Mouse (Mus musculus): ENCODE results near the gene Hdac7. TPM values are rescaled to one million over a fixed set of nuclear protein-coding genes. Genes with fewer than 3 reads are reported as not detected.

Gene Hdac7
- total and polyA plus RNA-seq, 3 experiments, result 19.8 to 55.2 (median 21.7) TPM

DNA sequence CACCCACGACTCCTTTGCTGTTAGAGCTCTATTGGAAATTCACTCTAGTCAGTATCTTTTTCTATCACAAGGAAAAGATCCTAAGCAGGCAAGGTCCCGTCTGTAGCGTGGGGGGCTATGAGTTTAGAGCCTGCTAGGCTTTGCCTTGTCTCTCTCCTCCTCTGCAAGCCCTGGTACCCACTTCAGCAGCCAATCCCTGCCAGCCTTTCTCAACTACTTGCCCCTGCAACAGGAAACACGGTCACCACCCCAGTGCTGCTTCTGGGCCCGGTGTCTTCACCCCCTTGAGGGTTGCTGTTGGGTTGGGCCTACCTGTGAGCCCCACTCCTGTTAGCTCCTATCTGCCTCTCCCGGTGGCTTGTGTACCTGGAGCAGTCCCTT, 22.3 kb downstream of the Hdac7 start:
- peaks cover 61 to 91% of the 10 kb centered on the region in 2 experiments for H3K4me1 ChIP-seq (ENCODE audit: control insufficient read depth in 1 of 2, insufficient read depth in 2 of 2)
- TF ChIP-seq TBP (conservative IDR thresholded peaks at IDR 0.05; ENCODE audit: low read depth, low read length), result no peak
- no peak for TF ChIP-seq E2F4 (IDR thresholded peaks at IDR 0.05; ENCODE audit: insufficient replicate concordance, low read depth, low read length)
- TF ChIP-seq JUND (conservative IDR thresholded peaks at IDR 0.05; ENCODE audit: low read depth, low read length), result no peak
- TF ChIP-seq POLR2AphosphoS2 (IDR thresholded peaks at IDR 0.05; ENCODE audit: low read depth, low read length), result no peak
- TF ChIP-seq UBTF (IDR thresholded peaks at IDR 0.05; ENCODE audit: low read depth, low read length), result no peak
- TF ChIP-seq SMC3 (IDR thresholded peaks at IDR 0.05; ENCODE audit: low read depth, low read length), result no peak
- TF ChIP-seq IRF4 (IDR thresholded peaks at IDR 0.05; ENCODE audit: low read depth, low read length), result no peak
- TF ChIP-seq BHLHE40 (IDR thresholded peaks at IDR 0.05; ENCODE audit: low read depth, low read length), result no peak
- no peak for TF ChIP-seq HCFC1 (IDR thresholded peaks at IDR 0.05; ENCODE audit: low read depth, low read length)
- no peak for TF ChIP-seq RAD21 (IDR thresholded peaks at IDR 0.05; ENCODE audit: low read depth, low read length)
- TF ChIP-seq CHD1 (IDR thresholded peaks at IDR 0.05; ENCODE audit: low read depth, low read length), result no peak
- TF ChIP-seq USF1 (IDR thresholded peaks at IDR 0.05; ENCODE audit: low read depth, low read length), result no peak
- no peak for TF ChIP-seq EP300 (IDR thresholded peaks at IDR 0.05; ENCODE audit: low read length)
- TF ChIP-seq TCF12 (IDR thresholded peaks at IDR 0.05; ENCODE audit: low read depth, low read length), result no peak
- H3K4me3 ChIP-seq (replicated peaks in 1 of 3; ENCODE audit: low read depth in 2 of 3, low read length in 2 of 3, poor library complexity in 1 of 3), result peak overlapping the region in 2 of 3 experiments; percentile 6 to 12
- in situ Hi-C loops (cut with MboI; ENCODE audit: low pct_ligation_motif_present, low pct_unique_long_range_greater_than_20kb, low sequenced_read_pairs), result no loop called here
- dilution Hi-C loops (cut with MboI; ENCODE audit: extremely low pct_ligation_motif_present, extremely low pct_unique_long_range_greater_than_20kb, low sequenced_read_pairs), result no loop called here
- H3K9me3 ChIP-seq (replicated peaks; ENCODE audit: low read length), result no peaks in the 10 kb centered on the region
- H3K9ac ChIP-seq (ENCODE audit: insufficient read depth, low read depth), result peak overlapping the region; percentile 48
- peaks cover 29% of the 10 kb centered on the region for H3K79me2 ChIP-seq (replicated peaks; ENCODE audit: control insufficient read depth, extremely low read depth, insufficient read depth, poor library complexity, severe bottlenecking)
- DNase-seq (ENCODE audit: extremely low read depth), result peak; percentile 45
- H3K27ac ChIP-seq (ENCODE audit: insufficient read depth, low read depth), result peak overlapping the region; percentile 88
- peaks cover 5 to 39% of the 10 kb centered on the region in 2 experiments for H3K36me3 ChIP-seq (replicated peaks in 1 of 2; ENCODE audit: control insufficient read depth in 1 of 2, insufficient read depth in 1 of 2, low read length in 1 of 2)
- H3K4me2 ChIP-seq (ENCODE audit: insufficient read depth, low read depth, poor library complexity, severe bottlenecking), result peak overlapping the region; percentile 57; the same call in 1 of the 2 replicates
- H3K27me3 ChIP-seq (replicated peaks), result no peaks in the 10 kb centered on the region

DNA sequence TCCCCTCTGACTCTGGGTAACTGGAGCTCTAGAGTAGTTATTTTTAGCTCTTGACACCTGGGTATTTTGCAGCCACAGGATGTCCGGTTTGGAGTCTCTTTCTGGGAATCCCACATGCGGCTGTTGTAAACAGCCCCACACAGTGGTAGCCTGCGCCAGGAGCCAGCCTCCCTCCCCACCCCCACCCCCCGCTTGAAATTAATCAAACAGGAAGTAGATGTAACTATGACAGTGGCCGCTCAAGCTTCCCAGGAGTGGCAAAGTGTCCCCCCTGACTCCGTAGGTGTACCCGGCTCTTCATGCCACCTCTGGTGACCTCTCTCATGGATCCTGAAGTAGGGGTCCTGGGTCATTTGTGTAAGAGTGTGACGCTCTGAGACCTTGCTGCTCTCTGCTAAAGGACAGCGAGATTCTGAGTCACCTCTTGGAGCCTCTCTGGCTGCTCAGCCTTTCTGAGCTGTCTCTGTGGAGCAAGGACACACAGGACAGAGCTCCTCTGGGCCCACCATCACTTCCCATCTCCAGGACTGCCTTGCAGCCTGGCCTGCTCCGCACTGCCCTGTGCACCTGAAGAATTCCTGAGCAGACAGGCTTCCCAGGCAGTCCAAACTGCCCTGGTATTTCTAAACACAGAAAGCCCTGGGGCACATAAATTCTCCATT, 22.9 kb downstream of the Hdac7 start:
- Histone ChIP-seq H3K36me3 (replicated peaks in 1 of 2; ENCODE audit: control insufficient read depth in 1 of 2, insufficient read depth in 1 of 2, low read length in 1 of 2) (peaks cover 5 to 42% of the 10 kb centered on the region in 2 experiments), H3K9ac (ENCODE audit: insufficient read depth, low read depth) (peak overlapping the region; percentile 48), H3K4me1 (ENCODE audit: control insufficient read depth in 1 of 2, insufficient read depth in 2 of 2) (peaks cover 59 to 90% of the 10 kb centered on the region in 2 experiments), H3K79me2 (replicated peaks; ENCODE audit: control insufficient read depth, extremely low read depth, insufficient read depth, poor library complexity, severe bottlenecking) (peaks cover 24% of the 10 kb centered on the region), H3K4me3 (replicated peaks in 1 of 3; ENCODE audit: low read depth in 2 of 3, low read length in 2 of 3, poor library complexity in 1 of 3) (peak overlapping the region in 1 of 3 experiments; percentile 27), H3K4me2 (ENCODE audit: insufficient read depth, low read depth, poor library complexity, severe bottlenecking) (peak overlapping the region; percentile 74), H3K9me3 (replicated peaks; ENCODE audit: low read length) (no peaks in the 10 kb centered on the region), H3K27me3 (replicated peaks) (no peaks in the 10 kb centered on the region), H3K27ac (ENCODE audit: insufficient read depth, low read depth) (peak overlapping the region; percentile 88)
- dilution Hi-C loops (cut with MboI; ENCODE audit: extremely low pct_ligation_motif_present, extremely low pct_unique_long_range_greater_than_20kb, low sequenced_read_pairs) (no loop called here), in situ Hi-C loops (cut with MboI; ENCODE audit: low pct_ligation_motif_present, low pct_unique_long_range_greater_than_20kb, low sequenced_read_pairs) (no loop called here)
- DNase-seq (ENCODE audit: extremely low read depth), result peak; percentile 85
- TF ChIP-seq IRF4 (IDR thresholded peaks at IDR 0.05; ENCODE audit: low read depth, low read length) (peak; percentile 83), ELF1 (IDR thresholded peaks at IDR 0.05; ENCODE audit: low read depth, low read length) (peak; percentile 74), TCF12 (IDR thresholded peaks at IDR 0.05; ENCODE audit: low read depth, low read length) (peak; percentile 78), PAX5 (IDR thresholded peaks at IDR 0.05; ENCODE audit: low read length) (no peak), MYC (IDR thresholded peaks at IDR 0.05; ENCODE audit: low read depth, low read length) (0 out of 2 replicates have a peak, but pooled peaks have one; percentile 15), MAX (IDR thresholded peaks at IDR 0.05; ENCODE audit: low read length) (peak; percentile 37; the same call in 1 of the 2 replicates), UBTF (IDR thresholded peaks at IDR 0.05; ENCODE audit: low read depth, low read length) (no peak), ZMIZ1 (IDR thresholded peaks at IDR 0.05; ENCODE audit: low read depth, low read length) (peak; percentile 9; the same call in 1 of the 2 replicates), ETS1 (conservative IDR thresholded peaks at IDR 0.05; ENCODE audit: low read depth, low read length) (peak; percentile 88), ZC3H11A (IDR thresholded peaks at IDR 0.05; ENCODE audit: low read depth, low read length) (no peak), TBP (conservative IDR thresholded peaks at IDR 0.05; ENCODE audit: low read depth, low read length) (0 out of 2 replicates have a peak, but pooled peaks have one; percentile 17), ZKSCAN1 (IDR thresholded peaks at IDR 0.05; ENCODE audit: borderline replicate concordance, low read depth, low read length) (no peak), JUND (conservative IDR thresholded peaks at IDR 0.05; ENCODE audit: low read depth, low read length) (no peak), POLR2A (IDR thresholded peaks at IDR 0.05; ENCODE audit: low read depth, low read length) (peak; percentile 10; the same call in 1 of the 2 replicates), JUN (IDR thresholded peaks at IDR 0.05; ENCODE audit: insufficient read depth, low read depth, low read length) (no peak), SMC3 (IDR thresholded peaks at IDR 0.05; ENCODE audit: low read depth, low read length) (no peak; the same call in 1 of the 2 replicates), E2F4 (IDR thresholded peaks at IDR 0.05; ENCODE audit: insufficient replicate concordance, low read depth, low read length) (no peak), GABPA (IDR thresholded peaks at IDR 0.05; ENCODE audit: insufficient replicate concordance, low read depth, low read length) (no peak), MXI1 (IDR thresholded peaks at IDR 0.05; ENCODE audit: low read depth, low read length) (peak; percentile 65; the same call in 1 of the 2 replicates), NELFE (IDR thresholded peaks at IDR 0.05; ENCODE audit: low read depth, low read length) (no peak), MAFK (IDR thresholded peaks at IDR 0.05; ENCODE audit: insufficient replicate concordance, low read length) (no peak), USF1 (IDR thresholded peaks at IDR 0.05; ENCODE audit: low read depth, low read length) (no peak), CTCF (conservative IDR thresholded peaks at IDR 0.05 in 1 of 2, IDR thresholded peaks at IDR 0.05 in 1 of 2; ENCODE audit: low read depth in 2 of 2, low read length in 2 of 2) (peak in 1 of 2 experiments; percentile 40; a peak in 1 of 4 replicates), CHD2 (IDR thresholded peaks at IDR 0.05; ENCODE audit: low read length) (peak; percentile 85)

All from CH12.LX (cell line).